Mouse (Mus musculus) forebrain, embryonic 10.5 days (tissue): ENCODE data around the gene 4930412O13Rik. TPM values are rescaled to one million over a fixed set of nuclear protein-coding genes. Genes with fewer than 3 reads are reported as not detected.
A peak's percentile ranks its signal among the peaks of the same experiment; 100 is the strongest.

ENCODE experiments used
- DNase-seq: peaks from one replicate; pipeline ENCODE4 v3.0.0-alpha.2; 2017; ENCODE audit warnings: low spot score; ENCODE audit errors: extremely low spot score
- H3K27ac ChIP-seq: fragments of 300-500 bp; sonication (generic); 2 replicates; pipeline ENCODE4 v1.5.1; 2016; ENCODE audit warnings: mild to moderate bottlenecking
- H3K27me3 ChIP-seq: fragments of 300-500 bp; sonication (generic); 2 replicates; pipeline ENCODE4 v1.6.1; 2016; ENCODE audit warnings: mild to moderate bottlenecking; ENCODE audit not compliant: poor library complexity, severe bottlenecking
- H3K36me3 ChIP-seq: fragments of 300-500 bp; sonication (generic); replicated peaks from 2 replicates; pipeline ENCODE4 v1.6.1; 2016; ENCODE audit warnings: mild to moderate bottlenecking, moderate library complexity
- H3K4me1 ChIP-seq: fragments of 300-500 bp; sonication (generic); 2 replicates; pipeline ENCODE4 v1.6.1; 2016
- H3K4me3 ChIP-seq: fragments of 300-500 bp; sonication (generic); 2 replicates; pipeline ENCODE4 v1.5.1; 2016; ENCODE audit warnings: mild to moderate bottlenecking, moderate library complexity
- H3K9me3 ChIP-seq: fragments of 300-500 bp; sonication (generic); 2 replicates; pipeline ENCODE4 v1.6.1; 2016; ENCODE audit warnings: mild to moderate bottlenecking, moderate library complexity
- WGBS: fragments of 180-500 bp; shearing (Covaris S2); methylation state at CpG from one replicate; pipeline ENCODE4 v1.1.7; 2016; 5-methylcytosine and 5-hydroxymethylcytosine counted together
- polyA plus RNA-seq: library from polyadenylated mRNA; unstranded; fragments of >200 nt; fragmentation: Nextera tagmentation; extraction: Ambion mirVana; gene quantifications from 2 replicates; pipeline ENCODE4 v1.2.1, GENCODE M21; 2016

4930412O13Rik gene
- polyA plus RNA-seq, result 0.42 and 0.50 TPM in 2 replicates

DNA sequence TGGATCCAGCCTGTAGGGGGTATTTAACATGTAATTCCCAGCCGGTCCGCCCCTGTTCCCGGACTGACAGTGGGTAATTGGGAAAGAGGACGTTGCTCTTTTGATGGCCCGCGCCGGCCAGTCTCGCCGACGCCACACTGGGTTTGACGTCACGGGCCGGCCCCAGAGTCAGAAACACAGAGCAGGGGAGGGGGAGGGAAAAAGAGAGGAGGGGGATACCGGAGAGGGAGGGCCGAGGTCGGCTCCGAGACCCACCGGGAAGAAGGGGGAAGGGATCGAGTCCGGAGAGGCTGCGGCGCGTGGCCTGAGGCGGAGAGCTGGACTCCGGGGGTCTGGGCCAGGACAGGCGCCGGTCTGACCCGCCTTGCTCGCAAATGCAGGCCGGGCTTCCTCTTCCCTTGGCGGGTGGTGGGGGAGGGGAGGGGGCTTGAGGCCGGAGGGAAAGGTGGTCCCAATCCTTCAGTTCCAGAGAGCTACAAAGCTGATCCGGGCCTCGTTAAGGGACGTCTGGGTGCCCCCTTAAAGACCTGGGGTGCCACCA lies at the start of gene 4930412O13Rik:
TSS of gene 4930412O13Rik (plus strand) at position 202 of the 541 bp plus-strand sequence.
- peak; percentile 66 for DNase-seq
- no peaks in the 10 kb centered on the region for H3K9me3 ChIP-seq
- peaks cover 99% of the 10 kb centered on the region for H3K27me3 ChIP-seq
- WGBS, result under 1% methylated on average over 35 of the region's 35 CpGs
- H3K4me3 ChIP-seq, result peak within 1 kb of the TSS; percentile 52
- H3K36me3 ChIP-seq, result no peaks in the 10 kb centered on the region
- H3K27ac ChIP-seq, result peak within 1 kb of the TSS; percentile 76
- peaks cover 75% of the 10 kb centered on the region for H3K4me1 ChIP-seq

DNA sequence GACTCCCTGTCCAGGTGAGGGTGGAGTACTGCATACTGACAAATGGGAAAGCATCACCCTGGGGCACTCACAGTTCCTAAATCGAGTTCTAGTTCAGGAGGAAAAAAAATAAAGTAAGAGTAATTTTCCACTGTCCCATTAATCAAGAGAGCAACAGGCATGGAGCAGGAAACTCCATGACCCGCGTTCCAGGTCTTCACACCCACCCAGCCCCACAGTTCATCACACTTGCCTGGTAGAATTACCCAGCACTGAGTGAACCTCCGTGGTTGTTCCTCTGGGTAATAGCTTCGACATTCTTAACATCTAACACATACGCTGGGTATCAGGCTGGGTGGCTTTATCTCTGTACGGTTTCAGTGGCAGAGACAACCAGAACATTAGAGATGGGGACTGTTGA lies 47.3 kb upstream of the 4930412O13Rik start:
- H3K9me3 ChIP-seq, result no peaks in the 10 kb centered on the region
- H3K4me1 ChIP-seq, result no peaks in the 10 kb centered on the region
- WGBS, result 90% methylated on average over 7 of the region's 7 CpGs
- H3K4me3 ChIP-seq, result no peak overlapping the region
- no peaks in the 10 kb centered on the region for H3K27me3 ChIP-seq
- H3K36me3 ChIP-seq, result no peaks in the 10 kb centered on the region
- no peak for DNase-seq
- no peak overlapping the region for H3K27ac ChIP-seq

DNA sequence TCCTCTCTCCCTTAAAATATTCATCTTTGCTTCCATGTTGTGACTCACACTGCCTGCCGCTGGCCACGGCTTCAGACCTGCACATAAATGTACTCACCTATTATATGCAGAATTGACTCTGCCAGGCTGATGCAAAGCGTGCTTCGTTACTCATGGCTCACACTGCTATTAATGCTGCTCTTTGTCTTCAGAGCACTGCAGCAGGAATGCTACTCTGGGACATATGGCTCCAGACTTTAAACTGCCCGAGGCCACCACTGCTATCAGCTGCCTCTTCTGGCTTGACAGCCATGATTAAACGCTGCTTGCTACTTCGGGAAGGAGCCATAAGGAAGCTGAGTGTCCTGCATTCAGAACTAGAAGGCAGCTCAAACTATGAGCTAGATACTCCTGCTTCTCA lies 45.9 kb upstream of the 4930412O13Rik start:
- Histone ChIP-seq H3K4me1 (no peaks in the 10 kb centered on the region), H3K36me3 (no peaks in the 10 kb centered on the region), H3K9me3 (no peaks in the 10 kb centered on the region), H3K4me3 (no peak overlapping the region), H3K27me3 (no peaks in the 10 kb centered on the region), H3K27ac (no peak overlapping the region)
- DNase-seq, result no peak
- WGBS, result 67% methylated on average over 7 of the region's 7 CpGs

DNA sequence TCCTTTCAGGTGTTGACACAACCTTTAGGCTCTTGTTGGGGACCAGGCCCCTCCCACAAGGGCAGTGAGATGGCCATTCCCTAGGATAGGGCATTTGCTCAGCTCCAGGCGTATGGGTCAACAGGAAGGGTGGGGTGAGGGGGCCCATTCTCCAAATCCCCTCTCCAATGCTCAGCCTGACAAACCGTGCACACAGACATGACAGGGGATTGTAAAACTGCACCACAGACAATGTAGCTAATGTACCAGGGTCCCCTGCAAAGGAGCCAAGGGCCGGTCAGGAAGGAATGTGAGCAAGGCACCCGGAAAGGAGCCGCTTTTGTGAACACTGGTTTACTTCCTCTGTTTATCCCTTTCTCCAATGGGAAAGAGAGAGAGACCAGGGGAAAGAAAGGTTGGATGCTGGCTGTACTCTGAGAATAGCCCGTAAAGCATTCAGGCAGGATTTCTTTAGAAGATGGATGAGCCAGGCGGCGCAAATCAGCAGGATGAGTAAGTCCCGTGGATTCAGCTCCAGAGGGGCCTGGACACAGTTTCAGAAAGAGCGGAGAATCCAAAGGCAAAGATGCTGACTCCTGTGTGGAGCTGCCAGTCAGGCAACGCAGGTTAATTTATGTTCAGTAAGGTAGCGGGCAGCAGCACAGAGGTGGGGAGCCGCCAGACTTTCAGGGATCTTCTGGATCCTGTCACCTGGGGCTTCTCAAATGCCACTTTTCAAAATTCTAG lies 28.0 kb upstream of the 4930412O13Rik start:
- H3K9me3 ChIP-seq, result no peaks in the 10 kb centered on the region

DNA sequence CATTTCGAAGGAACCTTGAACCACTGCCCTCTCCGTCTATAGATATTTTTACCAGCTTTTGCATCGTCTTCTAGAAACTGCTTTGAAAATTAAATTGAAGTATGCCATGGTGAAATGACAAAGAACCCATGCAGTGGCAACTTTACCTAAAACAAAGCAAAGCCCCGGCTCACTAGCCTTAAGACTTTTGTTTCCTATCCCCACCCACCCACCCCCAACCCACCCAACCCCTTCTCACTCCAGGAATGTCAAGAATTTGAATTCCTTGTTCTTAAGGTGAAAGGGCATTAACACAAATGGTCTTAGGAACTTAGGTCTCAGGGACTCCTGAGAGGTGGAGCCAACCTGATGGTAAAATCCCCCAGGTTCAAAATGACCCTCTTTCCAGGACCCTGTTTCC lies 25.2 kb upstream of the 4930412O13Rik start:
- WGBS, result 28% methylated on average over 3 of the region's 4 CpGs
- no peak for DNase-seq
- H3K9me3 ChIP-seq, result no peaks in the 10 kb centered on the region

More for the DNA sequence above, 28.0 kb upstream of the 4930412O13Rik start:
- Histone ChIP-seq H3K27me3 (peaks cover 7% of the 10 kb centered on the region; the same call in 1 of the 2 replicates), H3K27ac (no peak overlapping the region), H3K4me3 (no peak overlapping the region), H3K4me1 (peaks cover 17% of the 10 kb centered on the region), H3K36me3 (no peaks in the 10 kb centered on the region)
- WGBS, result 58% methylated on average over 13 of the region's 13 CpGs
- DNase-seq, result no peak

DNA sequence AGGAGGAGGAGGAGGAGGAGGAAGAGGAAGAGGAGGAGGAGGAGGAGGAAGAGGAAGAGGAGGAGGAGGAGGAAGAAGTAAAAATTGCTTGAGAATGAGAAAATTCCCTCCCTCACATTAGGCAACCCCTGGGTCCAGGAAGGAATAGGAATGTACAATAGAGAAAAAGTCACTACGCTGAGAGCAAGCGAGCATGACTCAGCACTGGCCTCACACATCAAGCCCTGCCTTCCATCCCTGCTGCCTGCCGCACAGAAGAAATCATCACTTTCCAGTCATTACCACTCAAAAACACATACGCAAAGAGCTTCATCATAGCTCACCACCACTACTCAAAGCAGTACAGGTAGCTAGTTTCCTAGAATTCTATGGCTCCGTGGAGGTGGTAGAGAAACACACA lies 20.4 kb upstream of the 4930412O13Rik start:
- H3K4me1 ChIP-seq, result peaks cover 7% of the 10 kb centered on the region; the same call in 1 of the 2 replicates
- DNase-seq, result no peak
- 85% methylated on average over 5 of the region's 5 CpGs for WGBS
- H3K9me3 ChIP-seq, result no peaks in the 10 kb centered on the region
- no peaks in the 10 kb centered on the region for H3K36me3 ChIP-seq
- H3K27me3 ChIP-seq, result no peaks in the 10 kb centered on the region
- no peak overlapping the region for H3K4me3 ChIP-seq
- no peak overlapping the region for H3K27ac ChIP-seq

More for the DNA sequence above, 25.2 kb upstream of the 4930412O13Rik start:
- Histone ChIP-seq H3K4me1 (peaks cover 17% of the 10 kb centered on the region), H3K27ac (no peak overlapping the region), H3K4me3 (no peak overlapping the region), H3K27me3 (peaks cover 7% of the 10 kb centered on the region; the same call in 1 of the 2 replicates), H3K36me3 (no peaks in the 10 kb centered on the region)

DNA sequence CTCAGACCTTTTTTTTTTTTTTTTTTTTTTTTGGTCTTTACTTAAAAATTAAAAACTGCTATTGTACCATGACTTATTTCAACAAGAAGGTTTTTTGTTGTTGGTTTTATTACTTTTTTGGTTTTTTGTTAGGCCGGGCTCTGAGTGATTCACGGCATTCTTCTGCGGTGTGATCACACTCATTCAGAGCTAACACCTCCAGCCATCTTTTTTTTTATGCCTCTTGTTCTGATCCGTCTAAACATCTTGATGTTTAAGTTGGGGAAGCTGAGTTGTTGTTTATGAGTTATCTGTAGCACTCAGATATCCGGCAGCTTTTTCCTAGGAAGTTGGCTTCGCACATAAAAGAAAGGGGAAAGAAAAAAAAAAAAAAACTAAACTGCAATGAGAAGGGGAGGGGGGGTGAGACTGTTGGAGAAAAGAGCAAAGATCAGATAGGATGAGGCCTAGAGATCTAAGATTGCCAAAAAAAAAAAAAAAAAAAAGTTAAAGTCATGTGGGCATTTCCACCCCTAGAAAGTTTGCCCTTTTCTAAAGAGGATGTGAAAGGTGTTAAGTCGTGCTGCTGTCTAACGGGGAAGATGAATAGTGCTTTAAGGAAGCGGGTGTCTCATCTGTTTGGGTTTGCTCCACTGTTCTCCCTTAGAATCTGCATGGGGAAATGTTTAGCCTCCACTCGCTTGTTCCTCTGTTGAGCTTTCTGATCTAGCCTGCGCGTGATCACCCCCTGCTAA lies 13.8 kb upstream of the 4930412O13Rik start:
- H3K27me3 ChIP-seq, result peaks cover 52% of the 10 kb centered on the region
- DNase-seq, result no peak
- H3K4me3 ChIP-seq, result no peak overlapping the region
- H3K36me3 ChIP-seq, result no peaks in the 10 kb centered on the region
- no peaks in the 10 kb centered on the region for H3K9me3 ChIP-seq
- 77% methylated on average over 12 of the region's 12 CpGs for WGBS
- peaks cover 17% of the 10 kb centered on the region for H3K4me1 ChIP-seq
- H3K27ac ChIP-seq, result no peak overlapping the region

DNA sequence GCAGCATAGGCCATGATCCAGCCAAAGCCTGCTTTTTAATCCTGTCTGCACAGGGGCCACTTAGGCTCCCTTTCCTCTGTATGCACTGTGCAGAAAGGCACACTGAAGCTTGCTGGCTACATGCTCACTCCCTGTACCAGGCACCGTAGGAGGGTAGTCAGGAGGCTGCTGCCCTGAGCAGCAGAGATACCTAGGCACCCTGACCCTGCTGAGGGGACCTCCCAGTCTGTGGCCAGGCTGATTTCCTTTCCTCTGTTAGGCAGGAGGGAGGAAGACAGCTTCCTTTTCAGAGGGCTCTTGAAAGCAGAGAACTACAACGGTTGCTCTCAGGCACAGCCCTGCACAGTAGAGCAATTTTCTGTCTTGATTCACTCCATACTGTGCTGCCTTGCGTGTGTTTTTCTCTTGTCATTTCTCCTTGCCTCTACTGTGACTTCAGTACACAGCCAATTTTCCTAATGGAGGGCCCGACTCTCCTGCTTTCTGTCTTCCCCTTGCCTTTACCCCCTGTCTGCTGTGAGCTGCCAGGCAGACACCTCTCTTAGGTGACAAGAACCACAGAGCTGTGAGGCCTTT lies 9.8 kb upstream of the 4930412O13Rik start:
- Histone ChIP-seq H3K4me3 (no peak overlapping the region), H3K27me3 (peaks cover 91% of the 10 kb centered on the region)
- WGBS, result 16% methylated on average over 4 of the region's 4 CpGs

DNA sequence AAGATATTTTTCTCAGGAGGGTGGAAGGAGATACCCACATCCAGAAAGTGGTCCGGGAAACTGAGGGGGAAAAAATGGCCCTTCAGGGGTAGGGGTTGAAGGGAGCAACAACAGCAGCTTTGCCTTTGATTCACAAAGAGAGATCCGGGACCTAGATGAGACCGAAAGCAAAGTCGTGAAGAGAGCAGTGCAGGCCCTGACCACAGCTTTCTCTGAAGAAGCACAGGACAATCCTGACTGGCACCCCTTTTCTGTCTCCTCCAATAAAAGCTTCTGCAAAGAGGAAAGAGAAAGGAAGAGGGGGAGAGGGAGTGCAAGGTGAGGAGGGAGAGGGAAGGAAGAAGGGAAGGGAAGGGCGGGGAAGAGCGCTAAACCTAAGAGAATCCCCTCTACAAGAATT lies 9.3 kb upstream of the 4930412O13Rik start:
- DNase-seq, result no peak
- no peak overlapping the region for H3K4me3 ChIP-seq
- H3K9me3 ChIP-seq, result no peaks in the 10 kb centered on the region
- WGBS, result 5% methylated on average over 6 of the region's 6 CpGs
- peaks cover 94% of the 10 kb centered on the region for H3K27me3 ChIP-seq
- no peaks in the 10 kb centered on the region for H3K36me3 ChIP-seq
- no peak overlapping the region for H3K27ac ChIP-seq
- H3K4me1 ChIP-seq, result peaks cover 48% of the 10 kb centered on the region

More for the DNA sequence above, 9.8 kb upstream of the 4930412O13Rik start:
- Histone ChIP-seq H3K27ac (no peak overlapping the region), H3K36me3 (no peaks in the 10 kb centered on the region), H3K4me1 (peaks cover 46% of the 10 kb centered on the region), H3K9me3 (no peaks in the 10 kb centered on the region)
- no peak for DNase-seq

DNA sequence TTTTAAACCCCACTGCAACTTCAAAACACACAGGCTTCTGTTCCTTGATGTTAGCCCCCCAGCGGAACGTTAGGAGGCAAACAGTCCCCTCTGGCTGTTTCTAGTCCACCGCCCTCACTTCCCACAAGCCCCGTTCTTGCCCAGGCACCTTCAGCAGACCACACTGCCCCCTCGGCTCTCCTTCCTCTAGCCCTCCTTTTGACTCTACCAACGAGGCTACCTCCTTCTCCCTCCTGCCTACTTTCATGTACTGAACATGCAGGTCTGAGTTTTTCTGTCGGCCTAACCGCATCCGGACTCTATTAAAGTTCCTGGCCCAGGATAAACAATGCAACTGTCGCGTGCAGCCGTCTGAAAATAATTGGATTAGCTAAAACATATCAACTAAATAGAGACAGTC lies 8.4 kb upstream of the 4930412O13Rik start:
- peak overlapping the region; percentile 34 for H3K4me3 ChIP-seq
- no peak overlapping the region for H3K27ac ChIP-seq
- WGBS, result 2% methylated on average over 12 of the region's 12 CpGs

DNA sequence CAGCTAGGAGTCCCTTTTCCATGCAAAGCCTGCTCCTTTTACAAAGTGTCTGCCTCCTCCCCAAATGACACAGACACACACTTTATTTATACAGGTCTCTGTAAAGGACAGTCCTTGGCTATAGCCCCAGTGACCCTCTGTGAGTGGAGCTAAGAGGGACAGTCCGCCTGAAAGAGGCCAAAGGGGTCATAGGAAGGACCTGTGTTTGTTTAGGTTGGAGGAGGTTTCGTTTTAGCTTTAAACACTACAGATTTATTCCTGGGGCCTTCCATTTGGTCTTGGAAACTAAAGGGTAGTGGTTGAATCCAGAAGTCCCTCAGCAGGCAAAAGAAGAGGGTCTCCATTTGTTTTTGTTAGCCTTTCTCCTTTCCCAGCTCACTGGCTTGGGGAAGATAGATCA lies 7.3 kb upstream of the 4930412O13Rik start:
- no peak for DNase-seq
- Histone ChIP-seq H3K4me1 (peaks cover 65% of the 10 kb centered on the region), H3K9me3 (no peaks in the 10 kb centered on the region), H3K36me3 (no peaks in the 10 kb centered on the region), H3K4me3 (no peak overlapping the region), H3K27ac (no peak overlapping the region), H3K27me3 (peaks cover 100% of the 10 kb centered on the region)
- 10% methylated on average over 2 of the region's 2 CpGs for WGBS

More for the DNA sequence above, 8.4 kb upstream of the 4930412O13Rik start:
- no peaks in the 10 kb centered on the region for H3K9me3 ChIP-seq
- H3K36me3 ChIP-seq, result no peaks in the 10 kb centered on the region
- peaks cover 100% of the 10 kb centered on the region for H3K27me3 ChIP-seq
- peak; percentile 49 for DNase-seq
- peaks cover 56% of the 10 kb centered on the region for H3K4me1 ChIP-seq

DNA sequence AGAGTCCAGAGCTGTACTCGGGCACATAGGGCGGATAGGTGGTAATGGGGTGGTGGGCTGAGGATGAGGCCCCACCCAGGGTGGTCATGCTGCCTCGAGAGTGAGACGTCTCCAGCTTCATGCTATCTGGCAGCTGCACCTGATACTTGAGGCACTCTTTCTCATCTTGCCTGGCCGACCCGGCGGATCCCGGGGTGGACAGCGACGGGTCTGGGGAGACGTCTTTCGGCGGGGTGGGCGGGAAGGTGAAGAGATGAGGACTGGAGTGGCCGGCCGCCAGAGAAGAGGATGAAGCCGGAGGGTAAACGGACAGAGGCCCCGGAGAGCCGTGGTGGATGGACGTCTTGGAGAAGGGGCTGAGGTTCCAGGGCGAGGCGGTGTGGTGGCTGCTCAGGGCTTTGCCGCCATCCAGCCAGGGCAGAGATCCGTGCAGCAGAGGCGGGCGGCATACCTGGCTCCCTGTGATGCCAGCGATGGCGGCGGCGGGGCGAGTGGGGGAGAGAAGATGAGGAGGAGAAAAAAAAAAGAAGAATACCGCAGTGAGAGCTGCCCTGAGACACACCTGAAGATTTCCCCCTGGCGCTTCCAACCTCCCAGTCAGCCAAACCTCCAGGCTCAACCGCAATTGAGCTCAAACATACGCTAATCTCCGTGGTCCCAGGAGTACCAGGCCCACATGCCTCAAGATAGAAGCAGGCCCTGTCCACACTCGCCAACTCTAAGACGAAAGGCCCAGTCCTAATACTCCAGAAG lies 6.4 kb upstream of the 4930412O13Rik start:
- no peak overlapping the region for H3K27ac ChIP-seq

More for the DNA sequence above, 6.4 kb upstream of the 4930412O13Rik start:
- Histone ChIP-seq H3K4me3 (peak overlapping the region; percentile 28), H3K27me3 (peaks cover 99% of the 10 kb centered on the region), H3K9me3 (no peaks in the 10 kb centered on the region), H3K36me3 (no peaks in the 10 kb centered on the region), H3K4me1 (peaks cover 73% of the 10 kb centered on the region)
- peak; percentile 31 for DNase-seq
- 1% methylated on average over 39 of the region's 39 CpGs for WGBS
